Mouse (Mus musculus) layer of hippocampus, adult 2 months (tissue): ENCODE results near the gene Bdh2. TPM values are rescaled to one million over a fixed set of nuclear protein-coding genes. Genes with fewer than 3 reads are reported as not detected.

Source experiments
- DNase-seq, 2 experiments: peaks; one replicate each; pipeline ENCODE4 v3.0.0; 2022; ENCODE audit warnings: low spot score in 2 of 2
- H3K27ac ChIP-seq: fragments of 200-600 bp; 2 replicates; pipeline ENCODE4 v1.8.1; 2022
- H3K4me3 ChIP-seq: fragments of 200-600 bp; 2 replicates; pipeline ENCODE4 v1.8.1; 2022; ENCODE audit warnings: mild to moderate bottlenecking
- CTCF ChIP-seq: fragments of 200-600 bp; conservative IDR thresholded peaks from 2 replicates; pipeline ENCODE4 v1.8.1; 2022; ENCODE audit warnings: antibody characterized with exemption, mild to moderate bottlenecking, moderate library complexity
- total RNA-seq, 2 experiments: library from RNA; stranded (reverse); gene quantifications; 2 replicates each; pipeline ENCODE4 v1.2.3; 2021

The Bdh2 gene
- total RNA-seq, 2 experiments from 2014 or later: 4.7 to 5.3 TPM

DNA sequence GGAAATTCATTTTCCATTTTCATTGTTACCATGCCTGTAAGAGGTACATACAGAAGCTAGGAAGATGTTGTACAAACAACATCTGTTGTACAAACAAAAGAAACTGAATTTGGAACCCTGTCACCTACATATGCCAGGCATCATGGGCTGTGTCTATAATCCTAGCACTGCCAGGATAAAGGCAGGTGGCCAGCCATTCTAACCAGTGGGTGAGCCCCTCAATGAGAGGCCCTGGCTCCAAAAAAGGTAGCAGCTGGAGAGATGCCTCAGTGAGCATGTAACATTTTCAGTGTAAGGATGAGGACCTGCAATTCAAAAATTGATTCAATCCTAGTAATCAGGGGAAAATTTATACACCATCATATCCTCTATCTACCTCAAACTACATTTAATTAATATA, 68.0 kb downstream of the Bdh2 start:
- TF ChIP-seq CTCF: no peak
- DNase-seq: no peak
- Histone ChIP-seq H3K4me3 (no peak overlapping the region), H3K27ac (no peak overlapping the region)

DNA sequence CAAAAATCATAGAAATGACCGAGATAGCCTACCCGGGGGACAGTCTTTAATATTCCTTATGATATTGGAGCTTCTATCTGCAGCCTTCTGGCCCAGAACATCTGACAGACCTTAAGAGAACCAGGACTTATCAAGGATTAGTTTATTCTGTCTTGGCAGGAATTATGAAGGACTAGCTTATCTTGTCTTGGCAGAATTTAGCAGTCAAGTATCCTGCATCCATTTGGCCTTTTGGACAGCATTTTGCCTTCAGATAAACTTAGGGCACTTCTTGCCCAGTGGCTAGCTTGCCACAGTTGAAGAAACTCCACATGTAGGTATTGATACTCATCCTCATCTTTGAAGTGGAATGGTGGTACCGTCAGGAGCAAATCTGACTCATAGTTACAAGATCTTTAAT, 70.8 kb downstream of the Bdh2 start:
- H3K27ac ChIP-seq: no peak overlapping the region
- TF ChIP-seq CTCF: no peak
- H3K4me3 ChIP-seq: no peak overlapping the region
- no peak for DNase-seq

Other genes starting within 250 kb of the Bdh2 start
- 1 to 10 TPM; 1.3 to 3.1 TPM for gene Cenpe, start 68.7 kb upstream of the Bdh2 start, total RNA-seq
- 1 to 10 TPM; 2.9 to 3.2 TPM for gene Slc9b2, start 26.5 kb downstream of the Bdh2 start, total RNA-seq
- gene Slc9b1, start 66.8 kb downstream of the Bdh2 start, total RNA-seq: not detected
- gene Cisd2, start 142.7 kb downstream of the Bdh2 start, total RNA-seq: 10 to 100 TPM; 34.4 to 35.1 TPM
- gene Ube2d3, start 156.9 kb downstream of the Bdh2 start, total RNA-seq: 100 to 1,000 TPM; 254 to 257 TPM
- 1 to 10 TPM; 8.3 to 9.7 TPM for gene Manba, start 204.4 kb downstream of the Bdh2 start, total RNA-seq